In genomic region chr16:89922458-89922857, GRCm38 (mm10) we compare ENCODE assay signal across 15 mouse cellular contexts.
DNase-seq lines count a peak whose midpoint lies in the region; TF ChIP-seq lines count a peak whose summit lies in the region.
"Had no signal": no experiment of that assay in that cellular context is flagged by ENCODE, and none has a peak within 500 bp of the region (broad histone marks: within the 10 kb centered on the region; RNA-seq: fewer than 3 reads in every experiment).

No protein-coding gene starts in this region.

- no peaks in the 10 kb centered on the region for H3K9me3 ChIP-seq in E14TG2a.4 (ENCODE audit: low read length)
- H3K9me3 ChIP-seq: embryonic facial prominence, embryonic 13.5 days; forebrain, embryonic 10.5 days; kidney, embryonic 15.5 days; limb, embryonic 13.5 days; lung, embryonic 15.5 days had no signal

- no peaks in the 10 kb centered on the region for H3K36me3 ChIP-seq in E14TG2a.4 (ENCODE audit: insufficient read depth, low read length)
- H3K36me3 ChIP-seq: embryonic facial prominence, embryonic 13.5 days; forebrain, embryonic 10.5 days; kidney, embryonic 15.5 days; limb, embryonic 13.5 days; lung, embryonic 15.5 days had no signal

- peak; percentile 71 for TF ChIP-seq CTCF in E14TG2a.4 (conservative IDR thresholded peaks at IDR 0.05; ENCODE audit: low read length)

- intact Hi-C loops in left cerebral cortex, postnatal 14 days (cut with DNase I): loop anchor here (5.0 kb wide), 1 partner anchor 75 kb away; no protein-coding TSS in a partner anchor
- intact Hi-C loops in heart, postnatal 25 days (cut with DNase I): no loop called here

- H3K27me3 ChIP-seq in E14TG2a.4 (ENCODE audit: insufficient read depth, low read length): peaks cover 31% of the 10 kb centered on the region
- H3K27me3 ChIP-seq: embryonic facial prominence, embryonic 13.5 days; kidney, embryonic 15.5 days; limb, embryonic 13.5 days had no signal

- peak; percentile 74 for DNase-seq in cerebellum, adult 9-10 months
- no peak for DNase-seq in cerebellum, adult 8-10 months
- peak; percentile 52 to 76 for DNase-seq in left cerebral cortex, postnatal 14 days (ENCODE audit: low spot score in 2 of 2)
- DNase-seq in left cerebral cortex, adult 8-10 months (ENCODE audit: low spot score in 2 of 2): no peak
- peak; percentile 71 for DNase-seq in brain, adult 2 months (ENCODE audit: low read depth, low spot score)
- no peak for DNase-seq in heart, postnatal 25 days (ENCODE audit: low spot score)
- DNase-seq in retina, embryonic 14.5 days (ENCODE audit: low spot score): no peak
- DNase-seq: heart, postnatal 14 days had no signal

- no peak overlapping the region for H3K4me3 ChIP-seq in E14TG2a.4 (replicated peaks; ENCODE audit: low read length)
- H3K4me3 ChIP-seq: embryonic facial prominence, embryonic 13.5 days; forebrain, embryonic 10.5 days; kidney, embryonic 15.5 days; limb, embryonic 13.5 days; lung, embryonic 15.5 days; myocyte had no signal

- peaks cover 64% of the 10 kb centered on the region for H3K4me1 ChIP-seq in E14TG2a.4 (replicated peaks; ENCODE audit: low read depth, low read length)

Comparison
In these comparisons a context has a peak if more than half of its experiments do, and no peak if none do; other contexts are left out.
1. DNase-seq: peak in cerebellum, adult 9-10 months (single experiment), left cerebral cortex, postnatal 14 days (2 of 2) and brain, adult 2 months (single experiment); none in cerebellum, adult 8-10 months (single experiment), left cerebral cortex, adult 8-10 months (0 of 2), heart, postnatal 25 days (single experiment) and retina, embryonic 14.5 days (single experiment).